Mouse (Mus musculus): Measurements from ENCODE around the gene Tgif1. TPM values are rescaled to one million over a fixed set of nuclear protein-coding genes. Genes with fewer than 3 reads are reported as not detected.

Gene Tgif1
- total and polyA plus RNA-seq, 2 experiments from 2014 or later = 7.8 to 9.0 TPM

GRCm38 (mm10) chr17:70885868-70886267, 32.5 kb upstream of the Tgif1 start:
- H3K9me3 ChIP-seq (replicated peaks; ENCODE audit: control insufficient read depth, low read length) = no peaks in the 10 kb centered on the region
- H3K4me3 ChIP-seq (ENCODE audit: low read depth, low read length) = no peak overlapping the region
- H3K4me2 ChIP-seq (ENCODE audit: low read depth, low read length) = no peak overlapping the region
- DNase-seq (ENCODE audit: low spot score) (no peak), ATAC-seq (ENCODE audit: insufficient read depth, low read depth) (no peak)
- no peak overlapping the region for H3K9ac ChIP-seq (replicated peaks; ENCODE audit: low read depth, low read length)
- H3K36me3 ChIP-seq (replicated peaks; ENCODE audit: control insufficient read depth, insufficient read depth, low read length) = no peaks in the 10 kb centered on the region
- no peak for TF ChIP-seq CTCF (IDR thresholded peaks at IDR 0.05; ENCODE audit: low read depth)
- TF ChIP-seq EP300 (IDR thresholded peaks at IDR 0.05; ENCODE audit: low read depth) = no peak
- H3K27ac ChIP-seq (ENCODE audit: low read depth) = no peak overlapping the region
- no peaks in the 10 kb centered on the region for H3K4me1 ChIP-seq (ENCODE audit: control insufficient read depth, insufficient read depth)
- no peaks in the 10 kb centered on the region for H3K27me3 ChIP-seq (ENCODE audit: control insufficient read depth, insufficient read depth, low read length)
- 79% methylated on average over 5 of the region's 5 CpGs for WGBS

DNA sequence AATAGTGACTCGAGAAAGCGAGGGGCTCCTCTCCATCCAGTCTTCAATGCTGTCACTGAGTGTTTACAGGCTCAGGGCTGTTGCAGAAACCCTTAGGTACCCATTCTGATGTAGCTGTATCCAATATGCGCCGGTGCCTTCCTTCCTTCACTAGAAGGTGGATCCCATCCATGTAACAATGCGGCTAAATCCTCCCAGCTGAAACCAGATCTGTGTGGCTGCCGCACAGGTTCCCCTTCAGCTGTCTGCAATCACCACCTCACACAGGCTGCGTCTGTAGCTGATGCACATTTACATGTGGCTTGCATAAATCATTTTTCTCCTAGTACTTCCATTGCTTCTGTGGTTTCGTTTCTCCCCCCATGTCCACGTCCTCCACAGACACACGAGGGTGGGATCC, 28.6 kb upstream of the Tgif1 start:
- ATAC-seq (ENCODE audit: insufficient read depth, low read depth) (no peak), DNase-seq (ENCODE audit: low spot score) (no peak)
- Histone ChIP-seq H3K27me3 (ENCODE audit: control insufficient read depth, insufficient read depth, low read length) (no peaks in the 10 kb centered on the region), H3K27ac (ENCODE audit: low read depth) (no peak overlapping the region), H3K9me3 (replicated peaks; ENCODE audit: control insufficient read depth, low read length) (no peaks in the 10 kb centered on the region), H3K9ac (replicated peaks; ENCODE audit: low read depth, low read length) (no peak overlapping the region), H3K4me1 (ENCODE audit: control insufficient read depth, insufficient read depth) (no peaks in the 10 kb centered on the region), H3K4me2 (ENCODE audit: low read depth, low read length) (no peak overlapping the region), H3K4me3 (ENCODE audit: low read depth, low read length) (no peak overlapping the region), H3K36me3 (replicated peaks; ENCODE audit: control insufficient read depth, insufficient read depth, low read length) (no peaks in the 10 kb centered on the region)
- WGBS = 82% methylated on average over 10 of the region's 10 CpGs
- no peak for TF ChIP-seq CTCF (IDR thresholded peaks at IDR 0.05; ENCODE audit: low read depth)
- TF ChIP-seq EP300 (IDR thresholded peaks at IDR 0.05; ENCODE audit: low read depth) = no peak

DNA sequence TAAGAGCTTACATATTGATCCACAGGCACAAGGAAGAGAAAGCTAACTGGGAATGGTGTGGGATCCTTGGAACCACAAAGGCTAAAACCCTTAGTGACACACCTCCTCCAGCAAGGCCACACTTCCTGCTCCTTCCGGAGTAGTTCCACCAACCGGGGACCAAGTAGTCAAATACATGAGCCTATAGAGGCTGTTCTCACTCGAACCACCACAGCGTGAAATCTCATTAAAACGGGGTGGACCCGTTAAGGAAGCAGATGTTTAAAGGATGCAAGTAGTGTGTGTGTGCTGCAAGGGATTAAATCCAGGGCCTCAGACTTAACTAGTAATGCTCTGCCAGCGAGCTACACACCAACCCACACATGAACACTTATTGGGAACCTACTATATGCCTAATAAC, 27.8 kb upstream of the Tgif1 start:
- H3K27ac ChIP-seq (ENCODE audit: low read depth) = no peak overlapping the region
- no peaks in the 10 kb centered on the region for H3K4me1 ChIP-seq (ENCODE audit: control insufficient read depth, insufficient read depth)
- WGBS = 49% methylated on average over 7 of the region's 7 CpGs
- no peaks in the 10 kb centered on the region for H3K27me3 ChIP-seq (ENCODE audit: control insufficient read depth, insufficient read depth, low read length)
- H3K9ac ChIP-seq (replicated peaks; ENCODE audit: low read depth, low read length) = no peak overlapping the region
- ATAC-seq (ENCODE audit: insufficient read depth, low read depth) = no peak
- no peak overlapping the region for H3K4me2 ChIP-seq (ENCODE audit: low read depth, low read length)
- DNase-seq (ENCODE audit: low spot score) = no peak
- H3K4me3 ChIP-seq (ENCODE audit: low read depth, low read length) = no peak overlapping the region
- no peaks in the 10 kb centered on the region for H3K9me3 ChIP-seq (replicated peaks; ENCODE audit: control insufficient read depth, low read length)
- no peaks in the 10 kb centered on the region for H3K36me3 ChIP-seq (replicated peaks; ENCODE audit: control insufficient read depth, insufficient read depth, low read length)
- no peak for TF ChIP-seq CTCF (IDR thresholded peaks at IDR 0.05; ENCODE audit: low read depth)

DNA sequence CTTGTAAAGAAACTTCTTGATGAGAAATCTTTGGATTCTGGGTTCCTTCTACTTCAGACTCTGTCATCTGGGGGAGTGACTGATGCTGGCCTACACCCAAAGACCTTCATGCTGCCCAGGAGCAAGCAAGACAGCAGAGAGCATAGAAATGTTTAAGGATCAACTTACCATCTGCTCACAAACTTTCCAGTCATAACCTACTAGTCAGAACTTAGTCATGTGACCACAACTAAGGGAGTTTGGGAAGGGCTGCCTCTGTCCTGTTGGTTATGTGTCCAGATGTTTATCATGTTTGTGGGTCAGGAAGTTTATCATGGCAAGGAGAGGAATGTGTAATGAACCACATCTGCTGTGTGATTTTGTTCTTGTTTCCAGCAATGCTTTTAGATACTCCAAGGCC, 24.9 kb upstream of the Tgif1 start:
- no peak for TF ChIP-seq EP300 (IDR thresholded peaks at IDR 0.05; ENCODE audit: low read depth)
- TF ChIP-seq CTCF (IDR thresholded peaks at IDR 0.05; ENCODE audit: low read depth) = no peak
- H3K4me2 ChIP-seq (ENCODE audit: low read depth, low read length) = no peak overlapping the region
- no peak overlapping the region for H3K4me3 ChIP-seq (ENCODE audit: low read depth, low read length)
- no peaks in the 10 kb centered on the region for H3K36me3 ChIP-seq (replicated peaks; ENCODE audit: control insufficient read depth, insufficient read depth, low read length)
- ATAC-seq (ENCODE audit: insufficient read depth, low read depth) (no peak), DNase-seq (ENCODE audit: low spot score) (no peak)
- no peaks in the 10 kb centered on the region for H3K4me1 ChIP-seq (ENCODE audit: control insufficient read depth, insufficient read depth)
- no peaks in the 10 kb centered on the region for H3K9me3 ChIP-seq (replicated peaks; ENCODE audit: control insufficient read depth, low read length)
- H3K27ac ChIP-seq (ENCODE audit: low read depth) = no peak overlapping the region
- no peak overlapping the region for H3K9ac ChIP-seq (replicated peaks; ENCODE audit: low read depth, low read length)
- no peaks in the 10 kb centered on the region for H3K27me3 ChIP-seq (ENCODE audit: control insufficient read depth, insufficient read depth, low read length)

DNA sequence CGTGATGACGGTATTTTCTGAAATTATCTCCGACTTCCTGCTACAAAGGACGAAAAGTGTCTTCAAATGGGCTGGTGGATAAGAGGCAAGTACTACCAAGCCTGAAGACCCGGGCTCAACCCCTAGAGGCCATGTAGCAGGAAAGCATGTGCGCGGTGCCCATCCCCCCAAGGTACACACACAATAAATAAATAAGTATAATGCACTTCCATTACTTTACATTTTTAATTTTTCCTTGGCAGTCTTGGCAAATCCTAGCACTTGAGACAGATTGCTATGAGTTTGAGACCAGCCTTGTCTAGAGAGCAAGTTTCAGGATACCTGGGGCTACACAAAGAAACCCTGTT, 20.4 kb upstream of the Tgif1 start:
- H3K36me3 ChIP-seq (replicated peaks; ENCODE audit: control insufficient read depth, insufficient read depth, low read length) = no peaks in the 10 kb centered on the region
- peak overlapping the region; percentile 59 for H3K4me2 ChIP-seq (ENCODE audit: low read depth, low read length)
- WGBS = 37% methylated on average over 7 of the region's 7 CpGs
- DNase-seq (ENCODE audit: low spot score) (no peak), ATAC-seq (ENCODE audit: insufficient read depth, low read depth) (no peak)
- H3K4me1 ChIP-seq (ENCODE audit: control insufficient read depth, insufficient read depth) = no peaks in the 10 kb centered on the region
- H3K9ac ChIP-seq (replicated peaks; ENCODE audit: low read depth, low read length) = no peak overlapping the region
- H3K27me3 ChIP-seq (ENCODE audit: control insufficient read depth, insufficient read depth, low read length) = 0 out of 2 replicates have a peak, but pooled peaks cover 6% of the 10 kb centered on the region
- no peaks in the 10 kb centered on the region for H3K9me3 ChIP-seq (replicated peaks; ENCODE audit: control insufficient read depth, low read length)
- no peak overlapping the region for H3K27ac ChIP-seq (ENCODE audit: low read depth)
- peak overlapping the region; percentile 34 for H3K4me3 ChIP-seq (ENCODE audit: low read depth, low read length)
- TF ChIP-seq CTCF (IDR thresholded peaks at IDR 0.05; ENCODE audit: low read depth) (0 out of 2 replicates have a peak, but pooled peaks have one; percentile 2), EP300 (IDR thresholded peaks at IDR 0.05; ENCODE audit: low read depth) (no peak)

- peak; percentile 35 for DNase-seq (ENCODE audit: low spot score)
- Histone ChIP-seq H3K36me3 (replicated peaks; ENCODE audit: control insufficient read depth, insufficient read depth, low read length) (no peaks in the 10 kb centered on the region), H3K9me3 (replicated peaks; ENCODE audit: control insufficient read depth, low read length) (no peaks in the 10 kb centered on the region), H3K4me3 (ENCODE audit: low read depth, low read length) (peak overlapping the region; percentile 34), H3K9ac (replicated peaks; ENCODE audit: low read depth, low read length) (no peak overlapping the region), H3K4me2 (ENCODE audit: low read depth, low read length) (peak overlapping the region; percentile 59), H3K27me3 (ENCODE audit: control insufficient read depth, insufficient read depth, low read length) (0 out of 2 replicates have a peak, but pooled peaks cover 6% of the 10 kb centered on the region), H3K27ac (ENCODE audit: low read depth) (no peak overlapping the region), H3K4me1 (ENCODE audit: control insufficient read depth, insufficient read depth) (no peaks in the 10 kb centered on the region)
- 0 out of 2 replicates have a peak, but pooled peaks have one; percentile 30 for ATAC-seq (ENCODE audit: insufficient read depth, low read depth)
- TF ChIP-seq EP300 (IDR thresholded peaks at IDR 0.05; ENCODE audit: low read depth) (no peak), CTCF (IDR thresholded peaks at IDR 0.05; ENCODE audit: low read depth) (no peak)
- WGBS = 29% methylated on average over 21 of the region's 21 CpGs
Measured at GRCm38 (mm10) chr17:70872936-70873777, 19.8 kb upstream of the Tgif1 start.

Data from heart, postnatal 0 days (tissue).